Mouse (Mus musculus) neural tube, embryonic 12.5 days (tissue): ENCODE data around the gene Dlg4. TPM values are rescaled to one million over a fixed set of nuclear protein-coding genes. Genes with fewer than 3 reads are reported as not detected.
"Not testable (repeated sequence)": the region's sequence is repeated elsewhere in the genome, so short reads cannot be mapped to it uniquely, and the experiment has no call there.

Experiments
- ATAC-seq: fragments of 200-750 bp; cut with Nextera tagmentation; 2 replicates; pipeline ENCODE4 v1.8.0; 2017; ENCODE audit warnings: low read depth, mild to moderate bottlenecking, moderate TSS enrichment, moderate library complexity; ENCODE audit not compliant: low FRiP score
- H3K27ac ChIP-seq: fragments of 300-500 bp; sonication (generic); 2 replicates; pipeline ENCODE4 v1.5.1; 2016
- H3K27me3 ChIP-seq: fragments of 300-500 bp; sonication (generic); replicated peaks from 2 replicates; pipeline ENCODE4 v1.6.1; 2016; ENCODE audit warnings: mild to moderate bottlenecking
- H3K36me3 ChIP-seq: fragments of 300-500 bp; sonication (generic); 2 replicates; pipeline ENCODE4 v1.6.1; 2016; ENCODE audit warnings: mild to moderate bottlenecking
- H3K4me1 ChIP-seq: fragments of 300-500 bp; sonication (generic); 2 replicates; pipeline ENCODE4 v1.6.1; 2016
- H3K4me2 ChIP-seq: fragments of 300-500 bp; sonication (generic); replicated peaks from 2 replicates; pipeline ENCODE4 v1.6.1; 2016; ENCODE audit warnings: mild to moderate bottlenecking
- H3K4me3 ChIP-seq: fragments of 300-500 bp; sonication (generic); 2 replicates; pipeline ENCODE4 v1.5.1; 2016
- H3K9ac ChIP-seq: fragments of 300-500 bp; sonication (generic); 2 replicates; pipeline ENCODE4 v1.6.1; 2016; ENCODE audit warnings: mild to moderate bottlenecking
- H3K9me3 ChIP-seq: fragments of 300-500 bp; sonication (generic); 2 replicates; pipeline ENCODE4 v1.6.1; 2016; ENCODE audit warnings: mild to moderate bottlenecking
- WGBS: fragments of 180-500 bp; shearing (Covaris S2); methylation state at CpG from one replicate; pipeline ENCODE4 v1.1.7; 2016; 5-methylcytosine and 5-hydroxymethylcytosine counted together
- polyA plus RNA-seq: library from polyadenylated mRNA; unstranded; fragments of >200 nt; fragmentation: Nextera tagmentation; extraction: Ambion mirVana; gene quantifications from 2 replicates; pipeline ENCODE4 v1.2.1, GENCODE M21; 2016

Dlg4 gene
- polyA plus RNA-seq, 1 experiment from 2014 or later = 25.5 TPM

- WGBS = 56% methylated on average over 5 of the region's 5 CpGs
- Histone ChIP-seq H3K4me1 (peaks cover 34% of the 10 kb centered on the region), H3K4me2 (peak overlapping the region; percentile 12; the same call in 1 of the 2 replicates), H3K36me3 (peaks cover 48% of the 10 kb centered on the region), H3K4me3 (no peak overlapping the region), H3K27me3 (no peaks in the 10 kb centered on the region), H3K9ac (0 out of 2 replicates have a peak overlapping the region, but pooled peaks have one; percentile 74), H3K9me3 (no peaks in the 10 kb centered on the region), H3K27ac (no peak overlapping the region)
- ATAC-seq = no peak
Observed at GRCm38 (mm10) chr11:70014051-70014450, 2.7 kb upstream of the Dlg4 start.

DNA sequence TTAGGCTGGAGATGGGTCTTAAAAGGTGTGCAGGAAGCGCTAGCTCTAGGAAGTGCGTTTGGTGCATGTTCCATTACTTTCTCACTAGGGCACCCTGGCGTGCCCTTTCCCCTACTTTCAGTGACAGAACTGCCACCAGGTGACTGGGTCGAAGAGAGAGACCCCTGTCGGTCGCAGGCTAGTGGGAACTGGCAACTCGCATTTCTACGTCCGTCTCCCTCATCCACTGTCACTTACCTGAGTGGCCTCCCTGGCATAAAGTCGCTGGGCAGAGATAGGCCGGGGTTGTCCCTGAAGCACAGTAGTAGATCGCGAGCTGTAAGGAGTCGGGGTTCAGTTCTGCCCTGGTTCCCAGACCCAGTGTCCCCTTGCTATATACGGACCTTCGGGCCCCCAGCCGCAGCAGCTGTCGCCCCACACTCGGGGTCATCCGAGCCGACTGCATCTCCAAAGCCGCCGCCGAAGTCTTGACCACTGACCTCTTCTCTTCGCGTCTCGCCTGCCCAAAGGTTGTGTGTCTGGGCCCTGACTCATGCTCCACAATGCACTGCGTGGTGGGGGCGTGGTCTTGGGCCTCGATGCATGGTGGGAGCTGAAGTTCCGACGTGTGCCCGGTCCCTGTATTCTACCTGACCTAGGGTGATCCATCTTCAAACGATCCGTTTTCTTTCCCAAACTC, 1.7 kb upstream of the Dlg4 start, which contains the start of gene Acadvl:
Acadvl (minus strand) TSS at position 532 of the 679 bp plus-strand sequence.
- Histone ChIP-seq H3K27ac (no peak within 1 kb of the TSS), H3K4me3 (peak within 1 kb of the TSS; percentile 55), H3K36me3 (peaks cover 38% of the 10 kb centered on the region), H3K4me2 (peak within 1 kb of the TSS; percentile 87), H3K4me1 (peaks cover 44% of the 10 kb centered on the region), H3K9ac (peak within 1 kb of the TSS; percentile 74), H3K27me3 (no peaks in the 10 kb centered on the region), H3K9me3 (no peaks in the 10 kb centered on the region)
- under 1% methylated on average over 35 of the region's 35 CpGs for WGBS
- peak; percentile 62 for ATAC-seq

DNA sequence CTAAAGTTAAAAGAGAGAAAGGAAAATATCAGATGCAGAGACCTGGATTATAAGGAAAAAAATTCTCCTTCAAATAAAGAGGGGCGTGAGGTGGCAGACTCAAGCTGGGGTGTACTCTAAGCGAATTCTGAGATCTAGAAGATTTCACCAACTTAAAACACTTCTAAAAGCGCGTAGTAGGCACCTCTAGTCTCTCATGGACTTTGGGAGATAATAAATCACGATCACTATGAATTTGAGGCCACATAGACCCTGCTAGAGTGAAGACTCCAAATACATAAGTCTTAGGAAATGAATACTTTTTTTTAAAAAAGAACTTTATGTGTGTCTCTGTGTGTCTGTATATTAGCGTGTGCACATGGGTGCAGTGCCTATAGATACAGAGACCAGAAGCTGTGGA, 1.1 kb upstream of the Dlg4 start:
- ATAC-seq = no peak
- Histone ChIP-seq H3K36me3 (peaks cover 31% of the 10 kb centered on the region), H3K4me2 (peak overlapping the region; percentile 87), H3K4me1 (peaks cover 50% of the 10 kb centered on the region), H3K9me3 (no peaks in the 10 kb centered on the region), H3K4me3 (no peak overlapping the region), H3K9ac (no peak overlapping the region), H3K27ac (no peak overlapping the region), H3K27me3 (no peaks in the 10 kb centered on the region)
- WGBS = 65% methylated on average over 6 of the region's 6 CpGs

GRCm38 (mm10) chr11:70016177-70016576, 565 bp upstream of the Dlg4 start:
- not testable (repeated sequence) for H3K9ac ChIP-seq, ATAC-seq, H3K27me3 ChIP-seq, H3K4me2 ChIP-seq, H3K9me3 ChIP-seq, H3K4me3 ChIP-seq, H3K27ac ChIP-seq
- H3K36me3 ChIP-seq = peaks cover 26% of the 10 kb centered on the region
- 83% methylated on average over 2 of the region's 2 CpGs for WGBS
- peaks cover 51% of the 10 kb centered on the region for H3K4me1 ChIP-seq

GRCm38 (mm10) chr11:70017199-70017767, 541 bp downstream of the Dlg4 start:
- H3K4me1 ChIP-seq = peaks cover 55% of the 10 kb centered on the region
- 60% methylated on average over 7 of the region's 7 CpGs for WGBS
- H3K27me3 ChIP-seq = no peaks in the 10 kb centered on the region
- ATAC-seq = no peak
- no peak overlapping the region for H3K27ac ChIP-seq
- H3K9ac ChIP-seq = peak overlapping the region; percentile 88
- H3K9me3 ChIP-seq = no peaks in the 10 kb centered on the region
- peaks cover 15% of the 10 kb centered on the region for H3K36me3 ChIP-seq
- peak overlapping the region; percentile 95 for H3K4me2 ChIP-seq
- peak overlapping the region; percentile 65; the same call in 1 of the 2 replicates for H3K4me3 ChIP-seq

- Histone ChIP-seq H3K27me3 (no peaks in the 10 kb centered on the region), H3K9ac (peak overlapping the region; percentile 88), H3K4me1 (peaks cover 61% of the 10 kb centered on the region), H3K4me2 (peak overlapping the region; percentile 95), H3K4me3 (peak overlapping the region; percentile 65), H3K36me3 (peaks cover 5% of the 10 kb centered on the region; the same call in 1 of the 2 replicates), H3K9me3 (no peaks in the 10 kb centered on the region), H3K27ac (peak overlapping the region; percentile 81)
- no peak for ATAC-seq
- 2% methylated on average over 23 of the region's 25 CpGs for WGBS
Observed at GRCm38 (mm10) chr11:70018131-70018990, 1.6 kb downstream of the Dlg4 start.

DNA sequence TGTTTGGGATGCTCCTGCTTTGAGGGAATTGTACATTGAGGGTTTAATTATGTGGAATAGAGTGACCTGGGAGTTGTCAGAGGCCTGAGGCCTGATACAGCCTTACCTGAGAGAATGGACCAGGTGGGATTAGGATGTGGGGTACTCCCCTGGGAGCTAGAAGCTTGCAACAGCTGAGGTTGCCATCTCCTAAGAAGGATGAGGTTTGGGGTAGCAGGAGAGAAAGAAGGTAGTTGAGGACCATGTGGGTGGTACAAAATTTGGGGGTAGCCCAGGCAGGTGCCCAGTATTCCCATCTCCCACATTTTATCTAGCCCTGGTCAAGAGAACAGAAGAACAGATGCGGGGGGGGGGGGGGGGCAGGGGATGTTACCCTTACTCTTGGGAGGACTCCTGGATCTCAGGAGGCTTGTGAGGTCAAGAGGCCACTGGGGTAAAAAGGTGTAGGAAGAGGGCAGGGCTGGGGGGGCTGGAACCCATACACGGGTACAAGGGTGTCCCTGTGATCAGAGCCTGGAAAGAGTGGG, 2.8 kb downstream of the Dlg4 start:
- 0 out of 2 replicates have a peak overlapping the region, but pooled peaks have one; percentile 66 for H3K27ac ChIP-seq
- no peaks in the 10 kb centered on the region for H3K9me3 ChIP-seq
- peak overlapping the region; percentile 95 for H3K4me2 ChIP-seq
- H3K36me3 ChIP-seq = no peaks in the 10 kb centered on the region
- H3K9ac ChIP-seq = peak overlapping the region; percentile 88
- H3K27me3 ChIP-seq = no peaks in the 10 kb centered on the region
- H3K4me3 ChIP-seq = peak overlapping the region; percentile 65
- peaks cover 67% of the 10 kb centered on the region for H3K4me1 ChIP-seq
- 5% methylated on average over 2 of the region's 2 CpGs for WGBS
- no peak for ATAC-seq

GRCm38 (mm10) chr11:70020022-70020631, 3.4 kb downstream of the Dlg4 start:
- peak overlapping the region; percentile 66 for H3K27ac ChIP-seq
- no peak for ATAC-seq
- peak overlapping the region; percentile 95 for H3K4me2 ChIP-seq
- H3K27me3 ChIP-seq = no peaks in the 10 kb centered on the region
- H3K4me1 ChIP-seq = peaks cover 62% of the 10 kb centered on the region
- H3K9ac ChIP-seq = peak overlapping the region; percentile 88; the same call in 1 of the 2 replicates
- 31% methylated on average over 8 of the region's 8 CpGs for WGBS
- H3K4me3 ChIP-seq = peak overlapping the region; percentile 65
- no peaks in the 10 kb centered on the region for H3K9me3 ChIP-seq
- H3K36me3 ChIP-seq = no peaks in the 10 kb centered on the region

DNA sequence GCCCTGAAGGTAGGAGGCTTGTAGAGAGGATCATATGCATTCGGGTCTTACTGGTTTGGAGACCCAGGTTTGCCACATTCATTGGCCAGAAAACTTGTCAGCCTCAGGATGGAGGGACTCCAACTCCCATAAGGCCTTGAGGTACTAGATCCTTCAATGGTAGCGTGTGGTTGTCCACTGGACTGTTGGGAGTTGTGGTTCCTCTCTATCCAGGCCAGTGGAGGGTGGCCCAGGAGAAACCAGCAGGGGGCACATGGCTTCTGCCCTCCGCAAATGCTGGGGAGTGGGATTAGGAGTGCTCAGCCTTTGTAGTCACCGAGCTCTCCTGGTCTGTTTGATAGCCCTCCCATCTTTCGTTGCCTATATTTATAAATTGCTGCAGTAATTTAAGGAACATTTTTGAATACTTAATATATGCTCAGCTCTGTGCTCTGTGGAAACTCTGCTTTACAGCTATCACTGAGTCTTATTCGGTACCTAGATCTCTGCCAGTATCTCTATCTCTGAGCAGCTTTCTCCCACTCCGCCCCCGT, 4.1 kb downstream of the Dlg4 start:
- H3K27me3 ChIP-seq = no peaks in the 10 kb centered on the region
- peak overlapping the region; percentile 65 for H3K4me3 ChIP-seq
- peak overlapping the region; percentile 88; the same call in 1 of the 2 replicates for H3K9ac ChIP-seq
- H3K27ac ChIP-seq = peak overlapping the region; percentile 66; the same call in 1 of the 2 replicates
- peak; percentile 81 for ATAC-seq
- no peaks in the 10 kb centered on the region for H3K9me3 ChIP-seq
- peaks cover 62% of the 10 kb centered on the region for H3K4me1 ChIP-seq
- H3K4me2 ChIP-seq = peak overlapping the region; percentile 95
- H3K36me3 ChIP-seq = no peaks in the 10 kb centered on the region
- WGBS = under 1% methylated on average over 8 of the region's 8 CpGs

GRCm38 (mm10) chr11:70021264-70022132, 4.8 kb downstream of the Dlg4 start:
- under 1% methylated on average over 40 of the region's 40 CpGs for WGBS
- peak; percentile 77 for ATAC-seq
- peaks cover 69% of the 10 kb centered on the region for H3K4me1 ChIP-seq

More at GRCm38 (mm10) chr11:70021264-70022132, 4.8 kb downstream of the Dlg4 start:
- H3K9ac ChIP-seq = peak overlapping the region; percentile 88; the same call in 1 of the 2 replicates
- H3K27me3 ChIP-seq = no peaks in the 10 kb centered on the region
- peak overlapping the region; percentile 95 for H3K4me2 ChIP-seq
- no peaks in the 10 kb centered on the region for H3K9me3 ChIP-seq
- peak overlapping the region; percentile 66; the same call in 1 of the 2 replicates for H3K27ac ChIP-seq
- H3K4me3 ChIP-seq = peak overlapping the region; percentile 65
- H3K36me3 ChIP-seq = no peaks in the 10 kb centered on the region
